Mouse (Mus musculus): ENCODE results near the gene Lca5l. TPM values are rescaled to one million over a fixed set of nuclear protein-coding genes. Genes with fewer than 3 reads are reported as not detected.

The Lca5l gene
- polyA plus RNA-seq, 1 experiment from 2014 or later, result 1.6 TPM

GRCm38 (mm10) chr16:96210856-96211255 lies 18.8 kb upstream of the Lca5l start:
- no peak for ATAC-seq (ENCODE audit: low read depth)
- WGBS, result 91% methylated on average over 7 of the region's 7 CpGs
- H3K4me3 ChIP-seq, result no peak overlapping the region

GRCm38 (mm10) chr16:96209789-96210188 lies 17.7 kb upstream of the Lca5l start:
- Histone ChIP-seq H3K27me3 (no peaks in the 10 kb centered on the region), H3K27ac (replicated peaks) (no peak overlapping the region), H3K4me1 (replicated peaks) (no peaks in the 10 kb centered on the region), H3K4me3 (no peak overlapping the region), H3K4me2 (no peak overlapping the region), H3K9me3 (peaks cover 8% of the 10 kb centered on the region), H3K9ac (no peak overlapping the region), H3K36me3 (no peaks in the 10 kb centered on the region)
- no peak for ATAC-seq (ENCODE audit: low read depth)
- WGBS, result 83% methylated on average over 10 of the region's 10 CpGs

More at GRCm38 (mm10) chr16:96210856-96211255, 18.8 kb upstream of the Lca5l start:
- H3K9me3 ChIP-seq, result peaks cover 8% of the 10 kb centered on the region
- no peaks in the 10 kb centered on the region for H3K36me3 ChIP-seq
- H3K27me3 ChIP-seq, result no peaks in the 10 kb centered on the region
- no peaks in the 10 kb centered on the region for H3K4me1 ChIP-seq (replicated peaks)
- no peak overlapping the region for H3K4me2 ChIP-seq
- H3K9ac ChIP-seq, result no peak overlapping the region
- no peak overlapping the region for H3K27ac ChIP-seq (replicated peaks)

- WGBS, result 75% methylated on average over 11 of the region's 11 CpGs
- no peak for ATAC-seq (ENCODE audit: low read depth)
- H3K27ac ChIP-seq (replicated peaks), result no peak overlapping the region
- peaks cover 16% of the 10 kb centered on the region for H3K4me1 ChIP-seq (replicated peaks)
- no peak overlapping the region for H3K4me3 ChIP-seq
- no peaks in the 10 kb centered on the region for H3K36me3 ChIP-seq
- H3K27me3 ChIP-seq, result no peaks in the 10 kb centered on the region
- H3K4me2 ChIP-seq, result no peak overlapping the region
- H3K9me3 ChIP-seq, result no peaks in the 10 kb centered on the region
- H3K9ac ChIP-seq, result no peak overlapping the region
Measured at GRCm38 (mm10) chr16:96201485-96202232, 9.6 kb upstream of the Lca5l start.

GRCm38 (mm10) chr16:96200702-96201028 lies 8.6 kb upstream of the Lca5l start:
- WGBS, result 38% methylated on average over 9 of the region's 9 CpGs
- no peaks in the 10 kb centered on the region for H3K9me3 ChIP-seq
- H3K9ac ChIP-seq, result peak overlapping the region; percentile 50
- H3K36me3 ChIP-seq, result no peaks in the 10 kb centered on the region
- peak overlapping the region; percentile 29 for H3K4me3 ChIP-seq
- ATAC-seq (ENCODE audit: low read depth), result peak; percentile 53; the same call in 1 of the 2 replicates
- H3K4me2 ChIP-seq, result peak overlapping the region; percentile 63
- H3K27me3 ChIP-seq, result no peaks in the 10 kb centered on the region
- H3K27ac ChIP-seq (replicated peaks), result no peak overlapping the region
- peaks cover 16% of the 10 kb centered on the region for H3K4me1 ChIP-seq (replicated peaks)

- peak; percentile 83 for ATAC-seq (ENCODE audit: low read depth)
- Histone ChIP-seq H3K4me1 (replicated peaks) (peaks cover 16% of the 10 kb centered on the region), H3K27ac (replicated peaks) (no peak within 1 kb of the TSS), H3K27me3 (no peaks in the 10 kb centered on the region), H3K4me2 (peak within 1 kb of the TSS; percentile 63), H3K36me3 (no peaks in the 10 kb centered on the region), H3K4me3 (peak within 1 kb of the TSS; percentile 29), H3K9me3 (no peaks in the 10 kb centered on the region), H3K9ac (peak within 1 kb of the TSS; percentile 50)
- 6% methylated on average over 20 of the region's 20 CpGs for WGBS
Measured at GRCm38 (mm10) chr16:96199913-96200701, 8.0 kb upstream of the Lca5l start, which contains the start of gene Sh3bgr. Gene Sh3bgr (plus strand): TSS chr16:96200450.

GRCm38 (mm10) chr16:96187619-96188018 lies 4.5 kb downstream of the Lca5l start:
- 81% methylated on average over 5 of the region's 5 CpGs for WGBS
- no peaks in the 10 kb centered on the region; the same call in 1 of the 2 replicates for H3K9me3 ChIP-seq
- no peak overlapping the region for H3K4me2 ChIP-seq
- H3K27ac ChIP-seq (replicated peaks), result no peak overlapping the region
- no peaks in the 10 kb centered on the region for H3K27me3 ChIP-seq
- H3K9ac ChIP-seq, result no peak overlapping the region
- peaks cover 7% of the 10 kb centered on the region for H3K4me1 ChIP-seq (replicated peaks)
- no peaks in the 10 kb centered on the region for H3K36me3 ChIP-seq
- ATAC-seq (ENCODE audit: low read depth), result no peak
- H3K4me3 ChIP-seq, result no peak overlapping the region

GRCm38 (mm10) chr16:96179156-96179555 lies 12.9 kb downstream of the Lca5l start:
- H3K4me3 ChIP-seq, result no peak overlapping the region
- H3K4me1 ChIP-seq (replicated peaks), result peaks cover 7% of the 10 kb centered on the region; the same call in 1 of the 2 replicates
- no peaks in the 10 kb centered on the region; the same call in 1 of the 2 replicates for H3K36me3 ChIP-seq
- ATAC-seq (ENCODE audit: low read depth), result no peak
- H3K27ac ChIP-seq (replicated peaks), result no peak overlapping the region
- H3K9me3 ChIP-seq, result no peaks in the 10 kb centered on the region
- no peak overlapping the region for H3K9ac ChIP-seq
- H3K27me3 ChIP-seq, result no peaks in the 10 kb centered on the region
- no peak overlapping the region for H3K4me2 ChIP-seq

- Histone ChIP-seq H3K4me2 (no peak overlapping the region), H3K4me1 (replicated peaks) (peaks cover 7% of the 10 kb centered on the region; the same call in 1 of the 2 replicates), H3K4me3 (no peak overlapping the region), H3K9ac (no peak overlapping the region), H3K27ac (replicated peaks) (no peak overlapping the region), H3K36me3 (no peaks in the 10 kb centered on the region; the same call in 1 of the 2 replicates), H3K27me3 (no peaks in the 10 kb centered on the region), H3K9me3 (no peaks in the 10 kb centered on the region)
- WGBS, result 51% methylated on average over 2 of the region's 2 CpGs
- ATAC-seq (ENCODE audit: low read depth), result no peak
Measured at GRCm38 (mm10) chr16:96175399-96175798, 16.7 kb downstream of the Lca5l start.

GRCm38 (mm10) chr16:96173648-96174047 lies 18.4 kb downstream of the Lca5l start:
- Histone ChIP-seq H3K27ac (replicated peaks) (no peak overlapping the region), H3K4me3 (no peak overlapping the region), H3K9me3 (no peaks in the 10 kb centered on the region), H3K4me2 (no peak overlapping the region), H3K36me3 (no peaks in the 10 kb centered on the region), H3K4me1 (replicated peaks) (peaks cover 7% of the 10 kb centered on the region; the same call in 1 of the 2 replicates), H3K27me3 (no peaks in the 10 kb centered on the region), H3K9ac (no peak overlapping the region)
- no peak for ATAC-seq (ENCODE audit: low read depth)
- 72% methylated on average over 8 of the region's 8 CpGs for WGBS

GRCm38 (mm10) chr16:96168837-96169236 lies 23.2 kb downstream of the Lca5l start:
- Histone ChIP-seq H3K4me1 (replicated peaks) (no peaks in the 10 kb centered on the region), H3K9ac (no peak overlapping the region), H3K36me3 (no peaks in the 10 kb centered on the region), H3K27ac (replicated peaks) (no peak overlapping the region), H3K9me3 (no peaks in the 10 kb centered on the region), H3K4me2 (no peak overlapping the region), H3K4me3 (no peak overlapping the region), H3K27me3 (no peaks in the 10 kb centered on the region)
- WGBS, result 91% methylated on average over 4 of the region's 4 CpGs
- ATAC-seq (ENCODE audit: low read depth), result no peak

- H3K4me2 ChIP-seq, result no peak overlapping the region
- WGBS, result 84% methylated on average over 4 of the region's 4 CpGs
- no peak overlapping the region for H3K27ac ChIP-seq (replicated peaks)
- H3K4me1 ChIP-seq (replicated peaks), result no peaks in the 10 kb centered on the region
- no peak for ATAC-seq (ENCODE audit: low read depth)
- no peak overlapping the region for H3K9ac ChIP-seq
- H3K9me3 ChIP-seq, result no peaks in the 10 kb centered on the region
- no peak overlapping the region for H3K4me3 ChIP-seq
- no peaks in the 10 kb centered on the region for H3K36me3 ChIP-seq
- H3K27me3 ChIP-seq, result no peaks in the 10 kb centered on the region
Measured at GRCm38 (mm10) chr16:96165723-96166264, 26.3 kb downstream of the Lca5l start.

GRCm38 (mm10) chr16:96161336-96161735 lies 30.7 kb downstream of the Lca5l start:
- Histone ChIP-seq H3K27me3 (no peaks in the 10 kb centered on the region), H3K4me2 (no peak overlapping the region), H3K27ac (replicated peaks) (no peak overlapping the region), H3K9me3 (no peaks in the 10 kb centered on the region), H3K9ac (no peak overlapping the region), H3K4me1 (replicated peaks) (peaks cover 35% of the 10 kb centered on the region), H3K36me3 (no peaks in the 10 kb centered on the region), H3K4me3 (no peak overlapping the region)
- no peak for ATAC-seq (ENCODE audit: low read depth)
- 89% methylated on average over 4 of the region's 4 CpGs for WGBS
